Mouse (Mus musculus) limb, embryonic 12.5 days (tissue): Measurements from ENCODE around the gene Anapc15-ps. TPM values are rescaled to one million over a fixed set of nuclear protein-coding genes. Genes with fewer than 3 reads are reported as not detected.

ENCODE experiments used
- ATAC-seq: fragments of 200-750 bp; cut with Nextera tagmentation; 2 replicates; pipeline ENCODE4 v1.8.0; 2017; ENCODE audit warnings: low read depth, moderate TSS enrichment; ENCODE audit not compliant: insufficient number of reproducible peaks, insufficient read depth, low FRiP score, low TSS enrichment
- H3K27ac ChIP-seq: fragments of 300-500 bp; sonication (generic); 2 replicates; pipeline ENCODE4 v1.5.1; 2016; ENCODE audit warnings: mild to moderate bottlenecking, moderate library complexity
- H3K27me3 ChIP-seq: fragments of 300-500 bp; sonication (generic); 2 replicates; pipeline ENCODE4 v1.6.1; 2016; ENCODE audit warnings: mild to moderate bottlenecking, moderate library complexity
- H3K36me3 ChIP-seq: fragments of 300-500 bp; sonication (generic); 2 replicates; pipeline ENCODE4 v1.6.1; 2016; ENCODE audit warnings: mild to moderate bottlenecking, moderate library complexity
- H3K4me1 ChIP-seq: fragments of 300-500 bp; sonication (generic); replicated peaks from 2 replicates; pipeline ENCODE4 v1.6.1; 2016
- H3K4me2 ChIP-seq: fragments of 300-500 bp; sonication (generic); 2 replicates; pipeline ENCODE4 v1.6.1; 2016; ENCODE audit warnings: mild to moderate bottlenecking, moderate library complexity
- H3K4me3 ChIP-seq: fragments of 300-500 bp; sonication (generic); replicated peaks from 2 replicates; pipeline ENCODE4 v1.5.1; 2016; ENCODE audit warnings: mild to moderate bottlenecking
- H3K9ac ChIP-seq: fragments of 300-500 bp; sonication (generic); replicated peaks from 2 replicates; pipeline ENCODE4 v1.6.1; 2016; ENCODE audit warnings: mild to moderate bottlenecking, moderate library complexity
- H3K9me3 ChIP-seq: fragments of 300-500 bp; sonication (generic); 2 replicates; pipeline ENCODE4 v1.6.1; 2016; ENCODE audit warnings: mild to moderate bottlenecking, moderate library complexity
- WGBS: fragments of 180-500 bp; shearing (Covaris S2); methylation state at CpG from one replicate; pipeline ENCODE4 v1.1.7; 2016; 5-methylcytosine and 5-hydroxymethylcytosine counted together
- polyA plus RNA-seq: library from polyadenylated mRNA; unstranded; fragments of >200 nt; fragmentation: Nextera tagmentation; extraction: Ambion mirVana; gene quantifications from 2 replicates; pipeline ENCODE4 v1.2.1, GENCODE M21; 2016

Anapc15-ps gene
- polyA plus RNA-seq, 1 experiment from 2014 or later: not detected

GRCm38 (mm10) chr10:95667371-95668030, 5.8 kb downstream of the Anapc15-ps start:
- H3K4me3 ChIP-seq: no peak overlapping the region
- no peaks in the 10 kb centered on the region for H3K9me3 ChIP-seq
- no peak for ATAC-seq
- H3K4me1 ChIP-seq: no peaks in the 10 kb centered on the region
- H3K9ac ChIP-seq: no peak overlapping the region
- no peaks in the 10 kb centered on the region for H3K36me3 ChIP-seq
- 59% methylated on average over 3 of the region's 3 CpGs for WGBS
- H3K27me3 ChIP-seq: no peaks in the 10 kb centered on the region
- H3K4me2 ChIP-seq: no peak overlapping the region
- no peak overlapping the region for H3K27ac ChIP-seq

- ATAC-seq: no peak
- 70% methylated on average over 2 of the region's 2 CpGs for WGBS
Measured at GRCm38 (mm10) chr10:95666791-95667190, 6.5 kb downstream of the Anapc15-ps start.

GRCm38 (mm10) chr10:95665426-95665990, 7.7 kb downstream of the Anapc15-ps start:
- H3K27me3 ChIP-seq: no peaks in the 10 kb centered on the region
- ATAC-seq: no peak
- H3K4me3 ChIP-seq: no peak overlapping the region
- H3K36me3 ChIP-seq: no peaks in the 10 kb centered on the region
- H3K27ac ChIP-seq: no peak overlapping the region
- H3K9me3 ChIP-seq: no peaks in the 10 kb centered on the region
- H3K4me1 ChIP-seq: no peaks in the 10 kb centered on the region
- H3K4me2 ChIP-seq: no peak overlapping the region
- 29% methylated on average over 11 of the region's 11 CpGs for whole genome bisulfite sequencing
- no peak overlapping the region for H3K9ac ChIP-seq

More at GRCm38 (mm10) chr10:95666791-95667190, 6.5 kb downstream of the Anapc15-ps start:
- H3K27ac ChIP-seq: no peak overlapping the region
- no peaks in the 10 kb centered on the region for H3K4me1 ChIP-seq
- H3K4me3 ChIP-seq: no peak overlapping the region
- H3K9ac ChIP-seq: no peak overlapping the region
- H3K4me2 ChIP-seq: no peak overlapping the region
- H3K9me3 ChIP-seq: no peaks in the 10 kb centered on the region
- no peaks in the 10 kb centered on the region for H3K27me3 ChIP-seq
- H3K36me3 ChIP-seq: no peaks in the 10 kb centered on the region

- no peak overlapping the region for H3K9ac ChIP-seq
- WGBS: 46% methylated on average over 3 of the region's 3 CpGs
- H3K9me3 ChIP-seq: no peaks in the 10 kb centered on the region
Measured at GRCm38 (mm10) chr10:95664613-95665012, 8.6 kb downstream of the Anapc15-ps start.

GRCm38 (mm10) chr10:95660356-95660755, 12.9 kb downstream of the Anapc15-ps start:
- no peak overlapping the region for H3K9ac ChIP-seq
- H3K27me3 ChIP-seq: no peaks in the 10 kb centered on the region
- no peak overlapping the region for H3K4me2 ChIP-seq
- H3K4me1 ChIP-seq: no peaks in the 10 kb centered on the region
- H3K9me3 ChIP-seq: no peaks in the 10 kb centered on the region
- no peaks in the 10 kb centered on the region for H3K36me3 ChIP-seq
- no peak overlapping the region for H3K4me3 ChIP-seq
- H3K27ac ChIP-seq: no peak overlapping the region
- 80% methylated on average over 6 of the region's 6 CpGs for WGBS
- no peak for ATAC-seq

More at GRCm38 (mm10) chr10:95664613-95665012, 8.6 kb downstream of the Anapc15-ps start:
- Histone ChIP-seq H3K27me3 (no peaks in the 10 kb centered on the region), H3K4me2 (no peak overlapping the region), H3K27ac (no peak overlapping the region), H3K4me1 (no peaks in the 10 kb centered on the region), H3K4me3 (no peak overlapping the region), H3K36me3 (no peaks in the 10 kb centered on the region)
- no peak for ATAC-seq

- peak overlapping the region; percentile 17; the same call in 1 of the 2 replicates for H3K27ac ChIP-seq
- H3K9ac ChIP-seq: no peak overlapping the region
- 85% methylated on average over 8 of the region's 8 CpGs for WGBS
- no peaks in the 10 kb centered on the region for H3K9me3 ChIP-seq
- H3K36me3 ChIP-seq: no peaks in the 10 kb centered on the region
- H3K4me3 ChIP-seq: no peak overlapping the region
- ATAC-seq: no peak
- no peaks in the 10 kb centered on the region for H3K4me1 ChIP-seq
- H3K27me3 ChIP-seq: no peaks in the 10 kb centered on the region
- H3K4me2 ChIP-seq: no peak overlapping the region
Measured at GRCm38 (mm10) chr10:95659471-95660150, 13.6 kb downstream of the Anapc15-ps start.

GRCm38 (mm10) chr10:95658836-95659343, 14.4 kb downstream of the Anapc15-ps start:
- H3K27ac ChIP-seq: no peak overlapping the region
- no peaks in the 10 kb centered on the region for H3K4me1 ChIP-seq
- no peaks in the 10 kb centered on the region for H3K27me3 ChIP-seq
- no peak overlapping the region for H3K4me2 ChIP-seq
- no peak overlapping the region for H3K9ac ChIP-seq
- H3K4me3 ChIP-seq: no peak overlapping the region
- ATAC-seq: no peak
- no peaks in the 10 kb centered on the region for H3K9me3 ChIP-seq
- no peaks in the 10 kb centered on the region for H3K36me3 ChIP-seq
- 54% methylated on average over 6 of the region's 6 CpGs for WGBS

GRCm38 (mm10) chr10:95656236-95657225, 16.7 kb downstream of the Anapc15-ps start:
- ATAC-seq: no peak
- H3K4me3 ChIP-seq: no peak overlapping the region
- no peaks in the 10 kb centered on the region for H3K27me3 ChIP-seq
- 79% methylated on average over 10 of the region's 10 CpGs for WGBS
- no peak overlapping the region for H3K27ac ChIP-seq
- H3K4me1 ChIP-seq: no peaks in the 10 kb centered on the region
- H3K9ac ChIP-seq: no peak overlapping the region
- 0 out of 2 replicates have a peak, but pooled peaks cover 4% of the 10 kb centered on the region for H3K9me3 ChIP-seq
- no peaks in the 10 kb centered on the region for H3K36me3 ChIP-seq
- no peak overlapping the region for H3K4me2 ChIP-seq

GRCm38 (mm10) chr10:95652131-95652530, 21.1 kb downstream of the Anapc15-ps start:
- no peak for ATAC-seq
- H3K27ac ChIP-seq: no peak overlapping the region
- WGBS: 89% methylated on average over 5 of the region's 5 CpGs
- H3K9me3 ChIP-seq: peaks cover 10% of the 10 kb centered on the region; the same call in 1 of the 2 replicates
- H3K4me2 ChIP-seq: no peak overlapping the region
- H3K4me3 ChIP-seq: no peak overlapping the region
- H3K27me3 ChIP-seq: no peaks in the 10 kb centered on the region
- H3K36me3 ChIP-seq: no peaks in the 10 kb centered on the region
- no peaks in the 10 kb centered on the region for H3K4me1 ChIP-seq
- no peak overlapping the region for H3K9ac ChIP-seq

GRCm38 (mm10) chr10:95648326-95648888, 24.8 kb downstream of the Anapc15-ps start:
- no peak for ATAC-seq
- no peaks in the 10 kb centered on the region for H3K27me3 ChIP-seq
- H3K36me3 ChIP-seq: no peaks in the 10 kb centered on the region
- no peak overlapping the region for H3K4me2 ChIP-seq
- H3K9ac ChIP-seq: no peak overlapping the region
- no peaks in the 10 kb centered on the region for H3K4me1 ChIP-seq
- no peak overlapping the region for H3K27ac ChIP-seq
- H3K9me3 ChIP-seq: peaks cover 10% of the 10 kb centered on the region; the same call in 1 of the 2 replicates
- 88% methylated on average over 11 of the region's 11 CpGs for WGBS
- H3K4me3 ChIP-seq: no peak overlapping the region
